ENCODE assay signal across 8 mouse cellular contexts in the genomic region with DNA sequence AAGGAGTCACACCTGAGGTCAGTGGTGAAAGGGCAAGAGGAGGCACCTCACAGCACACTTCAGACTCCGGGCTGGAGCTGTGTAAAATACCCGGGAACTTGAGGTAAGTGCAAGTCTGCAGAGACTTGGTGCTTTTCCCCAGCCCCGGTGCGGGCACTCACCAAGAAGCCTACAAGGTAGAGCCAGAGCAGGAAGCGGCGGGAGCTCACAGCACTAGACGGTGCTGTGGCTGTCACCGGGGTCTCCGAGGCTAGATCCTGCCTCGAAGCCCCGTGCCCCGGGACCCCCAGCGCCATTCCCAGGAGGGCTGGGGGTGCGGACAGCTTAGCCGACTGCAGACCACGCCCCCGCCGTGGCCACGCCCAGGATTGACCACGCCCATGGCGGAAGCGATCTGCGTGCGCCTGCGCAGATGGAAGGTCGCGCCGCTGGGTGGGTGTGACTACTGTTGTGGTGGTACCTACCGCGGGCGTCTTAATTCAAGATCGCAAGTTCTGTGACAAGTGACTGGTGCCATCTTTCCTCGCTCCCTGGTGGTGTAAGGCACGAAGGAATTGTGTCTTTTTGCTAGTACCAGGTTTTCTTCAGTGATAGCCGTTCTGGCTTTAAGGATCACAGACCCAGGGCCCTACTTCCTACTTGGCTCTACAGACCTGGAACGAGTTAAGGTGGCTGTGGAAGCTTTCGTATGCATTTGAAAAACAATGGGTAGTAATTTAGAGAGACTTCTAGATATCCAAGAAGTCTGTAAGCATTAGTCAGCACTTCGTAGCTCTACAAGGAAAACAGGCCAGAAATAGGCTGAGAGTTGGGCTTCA. TPM values are rescaled to one million over a fixed set of nuclear protein-coding genes. Genes with fewer than 3 reads are reported as not detected.
A peak's percentile ranks its signal among the peaks of the same experiment; 100 is the strongest.
DNase-seq lines count a peak whose midpoint lies in the region; ATAC-seq and TF ChIP-seq lines count a peak whose summit lies in the region.

A gene (minus strand): TSS at position 364 of the 818 bp plus-strand sequence.

- peak within 1 kb of the TSS; percentile 51; the same call in 1 of the 2 replicates for H3K27ac ChIP-seq in bone marrow, adult 2 months (ENCODE audit: control insufficient read depth, insufficient read depth, low read depth, low read length, poor library complexity)
- H3K27ac ChIP-seq in embryonic facial prominence, embryonic 14.5 days (replicated peaks; ENCODE audit: low read depth, low read length) = peak within 1 kb of the TSS; percentile 61
- no peak within 1 kb of the TSS; the same call in none of the 2 replicates for H3K27ac ChIP-seq in limb, embryonic 13.5 days
- peak within 1 kb of the TSS; percentile 27 for H3K27ac ChIP-seq in midbrain, embryonic 15.5 days

- H3K27me3 ChIP-seq in embryonic facial prominence, embryonic 14.5 days (replicated peaks; ENCODE audit: control insufficient read depth, insufficient read depth, low read length) = no peaks in the 10 kb centered on the region
- no peaks in the 10 kb centered on the region; the same call in 1 of the 2 replicates for H3K27me3 ChIP-seq in limb, embryonic 13.5 days
- H3K27me3 ChIP-seq in midbrain, embryonic 15.5 days (replicated peaks) = no peaks in the 10 kb centered on the region

- peak; percentile 95 for DNase-seq in 3134 (ENCODE audit: extremely low read depth, insufficient read length, low spot score)
- peak; percentile 90 for DNase-seq in embryonic facial prominence, embryonic 14.5 days (ENCODE audit: low spot score)
- DNase-seq in heart, adult 8-10 months (ENCODE audit: low spot score) = peak; percentile 87
- DNase-seq in kidney, adult 8-10 months = peak; percentile 88 to 94
- peak; percentile 81 to 96 for DNase-seq in spleen, adult 18-20 months

- H3K36me3 ChIP-seq in embryonic facial prominence, embryonic 14.5 days (ENCODE audit: control insufficient read depth, insufficient read depth, low read length) = no peaks in the 10 kb centered on the region
- H3K36me3 ChIP-seq in limb, embryonic 13.5 days = no peaks in the 10 kb centered on the region
- H3K36me3 ChIP-seq in midbrain, embryonic 15.5 days (replicated peaks) = no peaks in the 10 kb centered on the region

- 2% methylated on average over 38 of the region's 38 CpGs for WGBS in bone marrow, adult 2 months
- WGBS in embryonic facial prominence, embryonic 14.5 days = 11% methylated on average over 26 of the region's 38 CpGs
- 8% methylated on average over 38 of the region's 38 CpGs for WGBS in limb, embryonic 13.5 days
- 7% methylated on average over 38 of the region's 38 CpGs for WGBS in midbrain, embryonic 15.5 days

- peak within 1 kb of the TSS; percentile 73 for H3K4me2 ChIP-seq in embryonic facial prominence, embryonic 14.5 days (ENCODE audit: low read depth, low read length)
- peak within 1 kb of the TSS; percentile 71 for H3K4me2 ChIP-seq in limb, embryonic 13.5 days (replicated peaks)
- H3K4me2 ChIP-seq in midbrain, embryonic 15.5 days = peak within 1 kb of the TSS; percentile 59

- peak within 1 kb of the TSS; percentile 66 for H3K9ac ChIP-seq in embryonic facial prominence, embryonic 14.5 days (ENCODE audit: low read depth, low read length)
- H3K9ac ChIP-seq in limb, embryonic 13.5 days = peak within 1 kb of the TSS; percentile 63
- peak within 1 kb of the TSS; percentile 44 for H3K9ac ChIP-seq in midbrain, embryonic 15.5 days

- H3K9me3 ChIP-seq in embryonic facial prominence, embryonic 14.5 days (ENCODE audit: control insufficient read depth, low read length) = no peaks in the 10 kb centered on the region
- H3K9me3 ChIP-seq in limb, embryonic 13.5 days = no peaks in the 10 kb centered on the region
- no peaks in the 10 kb centered on the region for H3K9me3 ChIP-seq in midbrain, embryonic 15.5 days

- peak within 1 kb of the TSS; percentile 94 for H3K4me3 ChIP-seq in bone marrow, adult 2 months (replicated peaks; ENCODE audit: control insufficient read depth, low read depth, low read length)
- H3K4me3 ChIP-seq in embryonic facial prominence, embryonic 14.5 days (ENCODE audit: low read depth, low read length) = peak within 1 kb of the TSS; percentile 66
- H3K4me3 ChIP-seq in limb, embryonic 13.5 days = peak within 1 kb of the TSS; percentile 61
- H3K4me3 ChIP-seq in midbrain, embryonic 15.5 days = peak within 1 kb of the TSS; percentile 61

- peaks cover 2% of the 10 kb centered on the region for H3K4me1 ChIP-seq in bone marrow, adult 2 months (ENCODE audit: control insufficient read depth, insufficient read depth, low read length)
- H3K4me1 ChIP-seq in embryonic facial prominence, embryonic 14.5 days (ENCODE audit: control insufficient read depth, insufficient read depth, low read length) = 0 out of 2 replicates have a peak, but pooled peaks cover 4% of the 10 kb centered on the region
- peaks cover 14% of the 10 kb centered on the region; the same call in 1 of the 2 replicates for H3K4me1 ChIP-seq in limb, embryonic 13.5 days
- peaks cover 18% of the 10 kb centered on the region for H3K4me1 ChIP-seq in midbrain, embryonic 15.5 days

- TF ChIP-seq POLR2A in bone marrow, adult 2 months (IDR thresholded peaks at IDR 0.05; ENCODE audit: borderline replicate concordance, control insufficient read depth, low read depth, low read length) = peak; percentile 20; the same call in 1 of the 2 replicates

- TF ChIP-seq CTCF in bone marrow, adult 2 months (IDR thresholded peaks at IDR 0.05; ENCODE audit: control insufficient read depth, insufficient read depth, low read length) = no peak

- peak; percentile 94 for ATAC-seq in embryonic facial prominence, embryonic 14.5 days (ENCODE audit: low read depth)
- peak; percentile 91 for ATAC-seq in limb, embryonic 13.5 days (ENCODE audit: low FRiP score, low read depth)
- ATAC-seq in midbrain, embryonic 15.5 days (replicated peaks) = peak; percentile 94

RNA-seq across cellular contexts. Expression of the gene that starts here (rescaled TPM):
- 0.40 TPM in 1 of 2 replicates, not detected in the other for polyA plus RNA-seq in bone marrow, adult 2 months (2011; ENCODE audit: insufficient read depth, insufficient read length, low replicate concordance, missing spikeins)
- polyA plus RNA-seq in embryonic facial prominence, embryonic 14.5 days (2014; fragmentation: Nextera tagmentation; extraction: Ambion mirVana) = 4.4 and 4.6 TPM in 2 replicates
- total RNA-seq in heart, adult 8-10 months (2022) = 1 to 10 TPM in 1 of 4 experiments, under 1 TPM in 3; 0.49 to 1.3 (median 0.64) TPM
- polyA plus RNA-seq in limb, embryonic 13.5 days (2015; fragmentation: Nextera tagmentation; extraction: Ambion mirVana) = 4.2 and 4.5 TPM in 2 replicates
- polyA plus RNA-seq in midbrain, embryonic 15.5 days (2015; fragmentation: Nextera tagmentation; extraction: Ambion mirVana) = 6.6 and 8.5 TPM in 2 replicates
